Mouse (Mus musculus) heart, adult 2 months (tissue): ENCODE results near the gene Egfl8.

Experiments
- CTCF ChIP-seq: fragments of 200-600 bp; IDR thresholded peaks from 2 replicates; pipeline ENCODE4 v1.8.1; 2022; ENCODE audit warnings: antibody characterized with exemption, mild to moderate bottlenecking, moderate library complexity
- EP300 ChIP-seq: fragments of 200-500 bp; IDR thresholded peaks from 2 replicates; pipeline ENCODE4 v1.6.1; 2011; ENCODE audit warnings: low read depth, low read length, control low read depth; ENCODE audit not compliant: insufficient read depth

GRCm38 (mm10) chr17:34635671-34636070 is 19.9 kb upstream of the Egfl8 start:
- TF ChIP-seq CTCF (no peak), EP300 (no peak)
